In the genomic region with DNA sequence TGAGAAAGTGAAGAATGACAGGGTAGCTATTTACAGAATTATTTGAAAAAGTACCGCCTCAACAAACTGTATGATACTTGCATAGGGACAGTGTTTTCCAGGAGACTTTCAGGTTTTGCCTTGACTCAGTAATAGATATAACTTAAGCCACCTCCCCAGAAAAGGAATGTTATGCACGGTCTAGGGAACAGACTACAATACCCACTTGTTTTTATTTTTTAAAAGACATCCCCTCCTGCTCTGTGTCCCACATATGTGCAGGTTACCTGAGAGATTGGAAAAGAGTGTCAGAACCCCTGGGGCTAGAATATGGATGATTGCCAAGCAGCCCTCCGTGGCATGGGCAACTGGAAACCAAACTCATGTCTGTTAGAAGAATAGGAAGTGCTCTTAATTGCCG, we compare ENCODE assay signal across 28 mouse cellular contexts.
A peak's percentile ranks its signal among the peaks of the same experiment; 100 is the strongest.
DNase-seq lines count a peak whose midpoint lies in the region; ATAC-seq lines count a peak whose summit lies in the region.
"Had no signal": no experiment of that assay in that cellular context is flagged by ENCODE, and none has a peak within 500 bp of the region (broad histone marks: within the 10 kb centered on the region; RNA-seq: fewer than 3 reads in every experiment).

No protein-coding gene starts in this region.

- no peak overlapping the region for H3K27ac ChIP-seq in kidney, embryonic 16.5 days (ENCODE audit: low read length)
- H3K27ac ChIP-seq in limb, embryonic 13.5 days = peak overlapping the region; percentile 74
- no peak overlapping the region for H3K27ac ChIP-seq in midbrain, embryonic 10.5 days (replicated peaks)
- H3K27ac ChIP-seq: embryonic facial prominence, embryonic 12.5 days; forebrain, embryonic 10.5 days; forebrain, embryonic 13.5 days; heart, embryonic 15.5 days; hindbrain, embryonic 14.5 days; hindbrain, postnatal 0 days had no signal

- 0 out of 2 replicates have a peak, but pooled peaks cover 4% of the 10 kb centered on the region for H3K9me3 ChIP-seq in kidney, embryonic 16.5 days (ENCODE audit: low read length)
- no peaks in the 10 kb centered on the region for H3K9me3 ChIP-seq in limb, embryonic 13.5 days
- H3K9me3 ChIP-seq in midbrain, embryonic 10.5 days (replicated peaks) = no peaks in the 10 kb centered on the region
- H3K9me3 ChIP-seq: embryonic facial prominence, embryonic 12.5 days; forebrain, embryonic 10.5 days; forebrain, embryonic 13.5 days; heart, embryonic 12.5 days; heart, embryonic 15.5 days had no signal

- H3K9ac ChIP-seq in kidney, embryonic 16.5 days (replicated peaks; ENCODE audit: low read length) = no peak overlapping the region
- no peak overlapping the region for H3K9ac ChIP-seq in limb, embryonic 13.5 days
- H3K9ac ChIP-seq: embryonic facial prominence, embryonic 12.5 days; forebrain, embryonic 13.5 days; heart, embryonic 12.5 days; heart, embryonic 15.5 days; hindbrain, embryonic 14.5 days had no signal

- 0 out of 2 replicates have a peak, but pooled peaks have one; percentile 27 for ATAC-seq in kidney, embryonic 16.5 days (ENCODE audit: low FRiP score, low TSS enrichment)
- ATAC-seq in limb, embryonic 13.5 days (ENCODE audit: low FRiP score, low read depth) = peak; percentile 66
- ATAC-seq: CD4-positive, CD25-positive, alpha-beta regulatory T cell, adult 4 months; forebrain, embryonic 13.5 days; forebrain, embryonic 16.5 days; hindbrain, postnatal 0 days; inflammation-experienced regulatory T-cells, adult 6 months; Patski had no signal

- no peaks in the 10 kb centered on the region for H3K36me3 ChIP-seq in kidney, embryonic 16.5 days (ENCODE audit: insufficient read depth, low read length)
- H3K36me3 ChIP-seq in limb, embryonic 13.5 days = no peaks in the 10 kb centered on the region
- H3K36me3 ChIP-seq in midbrain, embryonic 10.5 days = no peaks in the 10 kb centered on the region
- H3K36me3 ChIP-seq: embryonic facial prominence, embryonic 12.5 days; forebrain, embryonic 10.5 days; heart, embryonic 12.5 days; heart, embryonic 15.5 days had no signal

- no peaks in the 10 kb centered on the region for H3K27me3 ChIP-seq in kidney, embryonic 16.5 days (ENCODE audit: insufficient read depth, low read length)
- no peaks in the 10 kb centered on the region for H3K27me3 ChIP-seq in limb, embryonic 13.5 days
- H3K27me3 ChIP-seq in midbrain, embryonic 10.5 days (ENCODE audit: low read depth, poor library complexity, severe bottlenecking) = no peaks in the 10 kb centered on the region
- H3K27me3 ChIP-seq: embryonic facial prominence, embryonic 12.5 days; forebrain, embryonic 13.5 days; heart, embryonic 12.5 days; heart, embryonic 15.5 days; Patski had no signal

- DNase-seq in kidney, postnatal 36 days = no peak
- peak; percentile 11 for DNase-seq in retina, postnatal 1 day
- DNase-seq in retina, embryonic 14.5 days (ENCODE audit: low spot score) = no peak
- no peak for DNase-seq in frontal cortex, adult 2 months (ENCODE audit: extremely low spot score in 1 of 2, low spot score in 1 of 2)
- no peak for DNase-seq in midbrain, embryonic 10.5 days (ENCODE audit: low spot score)
- DNase-seq: adrenal gland, postnatal 10 days; adrenal gland, postnatal 36 days; cerebellum, adult 18-20 months; cerebellum, adult 9-10 months; cerebellum, postnatal 14 days; gastrocnemius, adult 2 months; gastrocnemius, postnatal 25 days; heart, adult 18-20 months; heart, postnatal 10 days; heart, postnatal 4 days had no signal

- no peak overlapping the region for H3K4me2 ChIP-seq in kidney, embryonic 16.5 days (replicated peaks; ENCODE audit: low read depth, low read length)
- peak overlapping the region; percentile 21 for H3K4me2 ChIP-seq in limb, embryonic 13.5 days (replicated peaks)
- H3K4me2 ChIP-seq: embryonic facial prominence, embryonic 12.5 days; forebrain, embryonic 13.5 days; heart, embryonic 12.5 days; heart, embryonic 15.5 days; hindbrain, embryonic 14.5 days had no signal

- WGBS in kidney, embryonic 16.5 days = 61% methylated on average over 4 of the region's 4 CpGs
- WGBS in limb, embryonic 13.5 days = 35% methylated on average over 4 of the region's 4 CpGs
- WGBS in midbrain, embryonic 10.5 days = 76% methylated on average over 4 of the region's 4 CpGs

- no peak overlapping the region for H3K4me3 ChIP-seq in kidney, embryonic 16.5 days (ENCODE audit: low read length)
- no peak overlapping the region for H3K4me3 ChIP-seq in limb, embryonic 13.5 days
- H3K4me3 ChIP-seq in midbrain, embryonic 10.5 days = no peak overlapping the region
- H3K4me3 ChIP-seq: embryonic facial prominence, embryonic 12.5 days; forebrain, embryonic 10.5 days; forebrain, embryonic 13.5 days; gastrocnemius, adult 2 months; heart, embryonic 12.5 days; heart, embryonic 15.5 days had no signal

- H3K4me1 ChIP-seq in kidney, embryonic 16.5 days (ENCODE audit: insufficient read depth, low read length) = 0 out of 2 replicates have a peak, but pooled peaks cover 8% of the 10 kb centered on the region
- peaks cover 17% of the 10 kb centered on the region for H3K4me1 ChIP-seq in limb, embryonic 13.5 days
- H3K4me1 ChIP-seq in midbrain, embryonic 10.5 days = no peaks in the 10 kb centered on the region
- H3K4me1 ChIP-seq: embryonic facial prominence, embryonic 12.5 days; forebrain, embryonic 10.5 days; forebrain, embryonic 13.5 days; heart, embryonic 12.5 days; heart, embryonic 15.5 days had no signal
